Mouse (Mus musculus): ENCODE results near the gene Nsf.
A peak's percentile ranks its signal among the peaks of the same experiment; 100 is the strongest.
"Not testable (repeated sequence)": the region's sequence is repeated elsewhere in the genome, so short reads cannot be mapped to it uniquely, and the experiment has no call there.

The Nsf gene

DNA sequence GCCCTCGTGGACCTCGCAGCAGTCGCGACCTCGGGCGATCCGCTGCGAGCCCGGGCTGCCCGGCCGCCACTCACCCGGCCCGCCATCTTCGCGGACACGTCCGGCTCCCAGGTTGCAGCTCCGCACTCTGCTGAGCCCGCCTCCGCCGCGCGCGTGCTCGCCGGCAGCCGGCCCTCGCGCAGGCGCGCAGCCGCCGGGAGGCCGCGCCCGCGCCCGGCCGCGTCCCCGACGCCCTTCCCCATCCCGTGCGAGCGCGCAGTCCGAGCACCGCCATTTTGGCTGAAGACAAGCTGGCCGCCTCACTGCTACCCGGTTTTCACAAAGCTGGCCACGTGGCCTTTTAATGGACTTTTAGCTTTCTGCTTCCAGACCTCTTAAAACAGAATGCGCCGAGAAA is at the start of gene Nsf:
Nsf (minus strand) TSS at position 161 of the 397 bp plus-strand sequence.
- peak; percentile 89 for DNase-seq

DNA sequence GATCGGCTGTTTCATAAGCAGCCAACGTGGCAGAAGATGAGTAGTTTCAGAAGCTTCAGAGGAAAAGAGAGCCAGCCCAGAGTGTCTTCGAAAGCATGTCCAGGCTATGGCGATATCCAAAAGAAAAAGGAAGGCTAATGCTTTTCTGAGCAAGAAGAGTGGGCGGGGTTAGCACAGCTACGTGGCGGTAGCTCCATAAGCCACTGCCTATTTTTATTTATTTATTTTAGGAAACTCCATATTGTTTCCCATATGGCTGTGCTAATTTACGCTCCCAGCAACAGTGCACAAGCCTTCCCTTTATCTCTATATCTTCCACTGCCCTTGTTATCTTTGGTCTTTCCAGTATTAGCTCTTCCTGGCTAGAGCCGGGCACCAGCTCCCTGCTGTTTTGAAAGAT is 49.5 kb upstream of the Nsf start:
- DNase-seq, result peak; percentile 51

DNA sequence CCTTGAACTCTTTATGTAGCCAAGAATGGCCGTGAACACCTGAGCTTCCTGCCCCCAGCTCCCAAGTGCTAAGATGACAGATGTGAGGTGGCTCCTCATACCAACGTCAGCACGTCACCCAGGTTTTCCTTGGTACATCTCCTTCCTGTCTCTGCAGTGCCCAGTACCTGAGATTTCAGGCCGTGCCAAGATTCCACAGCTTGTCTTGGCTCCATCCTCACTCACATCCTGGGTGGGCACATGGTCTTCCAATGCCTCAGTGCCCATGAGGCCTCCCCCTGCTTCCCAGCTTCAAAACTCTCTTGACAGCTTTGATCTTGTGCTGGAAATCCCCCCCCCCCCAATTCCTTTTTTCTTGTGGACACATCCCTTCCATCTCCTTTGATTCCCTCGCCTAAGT is 48.3 kb upstream of the Nsf start:
- no peak for DNase-seq

DNA sequence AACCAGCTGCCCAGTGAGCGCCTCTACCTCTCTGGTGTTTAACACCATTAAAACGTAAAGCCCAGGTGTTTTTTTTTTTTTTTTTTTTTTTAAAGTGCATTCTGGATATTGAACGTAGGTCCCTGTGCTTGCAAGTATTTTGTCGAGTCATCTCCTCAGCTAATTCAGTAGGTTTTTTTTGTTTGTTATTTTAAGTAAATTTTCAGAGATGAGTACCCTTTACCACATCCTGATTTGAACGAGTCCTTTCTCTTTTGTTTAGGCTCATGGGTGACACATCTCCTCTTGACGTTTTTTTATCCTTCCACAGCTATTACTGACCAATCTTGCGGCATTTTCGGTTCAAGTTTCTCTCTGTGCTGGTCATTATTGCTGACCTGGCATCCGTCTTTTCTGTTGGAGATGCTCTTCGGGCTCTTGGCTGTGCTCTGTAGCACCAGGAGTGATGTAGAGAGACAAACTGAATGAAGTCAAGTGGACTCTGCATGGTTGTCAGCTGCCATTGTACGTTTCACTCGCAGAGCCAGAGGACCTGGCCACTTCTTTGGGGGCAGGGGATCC is 47.6 kb upstream of the Nsf start:
- DNase-seq, result no peak

DNA sequence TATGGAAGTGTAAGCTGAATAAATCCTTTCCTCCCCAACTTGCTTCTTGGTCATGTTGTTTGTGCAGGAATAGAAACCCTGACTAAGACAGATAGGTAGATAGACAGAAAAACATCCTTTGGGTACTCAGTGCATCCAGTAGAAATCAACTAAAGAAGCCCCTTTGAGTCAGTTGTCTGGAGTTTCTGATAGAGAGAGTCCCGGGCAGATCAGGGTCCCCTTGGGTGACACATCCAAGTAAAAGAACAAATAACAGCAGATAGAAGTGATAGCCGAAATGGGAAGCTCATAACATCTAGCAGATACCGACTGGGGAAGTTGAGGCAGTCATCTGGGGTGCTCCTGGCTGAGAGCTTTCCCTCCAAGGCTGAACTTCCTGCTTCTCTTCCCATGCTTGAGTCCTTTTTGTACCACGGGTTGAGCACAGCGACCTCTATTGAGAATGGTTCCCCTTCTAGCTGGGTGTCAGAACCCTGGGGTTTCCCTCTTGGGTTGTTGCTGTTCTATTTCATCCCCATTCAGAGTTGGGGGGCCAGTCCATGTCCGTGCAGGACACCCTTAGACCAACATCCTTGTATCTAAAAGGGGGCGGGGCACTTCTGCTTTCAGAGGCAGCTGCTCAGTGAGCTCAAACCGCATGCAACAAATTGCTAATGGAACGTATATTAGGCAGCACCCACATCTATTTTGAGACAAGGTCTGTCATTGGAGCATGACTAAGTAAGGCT is 47.0 kb upstream of the Nsf start:
- DNase-seq, result no peak

DNA sequence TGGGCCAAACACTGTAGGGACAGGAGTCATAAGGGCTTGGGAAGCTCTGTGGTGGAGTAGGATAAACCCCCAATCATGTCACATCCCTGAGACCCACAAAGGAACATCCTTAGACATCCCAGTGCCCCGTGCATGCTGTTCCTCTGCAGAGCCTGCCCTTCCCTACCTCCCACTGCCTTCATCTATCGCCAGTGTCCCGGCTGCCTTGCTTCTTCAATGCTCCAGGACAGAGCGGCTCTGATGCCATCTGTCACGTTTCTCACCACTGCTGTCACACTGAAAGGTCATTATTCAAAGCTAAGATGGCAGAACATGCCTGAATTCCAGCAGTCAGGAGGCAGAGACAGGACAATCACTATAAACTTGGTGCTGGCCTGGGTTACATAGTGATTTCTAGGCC is 44.9 kb upstream of the Nsf start:
- DNase-seq, result no peak

DNA sequence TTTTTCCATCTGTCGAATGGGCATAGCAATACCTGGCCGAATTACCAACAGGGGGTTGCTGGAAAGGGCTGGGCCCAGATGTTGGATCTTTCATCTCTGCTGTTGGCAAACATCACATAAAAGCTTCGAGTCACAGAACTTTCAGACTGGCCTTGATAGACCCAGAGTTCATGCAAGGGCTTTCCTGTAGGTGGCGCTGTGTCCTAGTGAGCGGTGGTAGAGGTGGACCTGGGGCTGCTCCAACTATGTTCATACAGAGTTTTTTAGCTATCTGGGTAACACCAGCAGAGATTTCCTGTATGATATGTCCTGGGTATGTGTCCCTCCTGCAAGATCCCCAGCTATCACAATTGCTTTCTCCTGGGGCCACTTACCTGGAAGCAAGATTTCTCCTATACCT is 43.5 kb upstream of the Nsf start:
- DNase-seq, result peak; percentile 84

DNA sequence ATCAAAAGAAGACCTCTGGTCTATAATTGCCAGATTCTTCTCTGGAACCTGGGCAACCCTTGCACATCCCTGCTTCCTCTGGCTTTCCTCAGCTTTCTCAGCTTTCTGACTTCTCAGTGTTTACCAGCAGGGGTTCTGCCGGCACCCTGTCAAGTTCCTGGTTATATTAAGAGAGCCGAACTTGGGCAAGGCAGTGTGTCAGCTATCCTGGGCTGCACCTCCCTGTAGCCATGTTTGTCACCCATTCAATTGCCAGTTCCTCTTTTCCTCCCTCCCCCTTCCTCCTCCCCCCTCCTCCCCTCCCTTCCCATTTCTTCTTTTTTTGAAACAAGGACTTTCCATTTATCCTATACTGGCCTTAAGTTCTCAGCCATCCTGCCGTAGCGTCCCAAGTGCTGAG is 38.8 kb upstream of the Nsf start:
- DNase-seq, result no peak

DNA sequence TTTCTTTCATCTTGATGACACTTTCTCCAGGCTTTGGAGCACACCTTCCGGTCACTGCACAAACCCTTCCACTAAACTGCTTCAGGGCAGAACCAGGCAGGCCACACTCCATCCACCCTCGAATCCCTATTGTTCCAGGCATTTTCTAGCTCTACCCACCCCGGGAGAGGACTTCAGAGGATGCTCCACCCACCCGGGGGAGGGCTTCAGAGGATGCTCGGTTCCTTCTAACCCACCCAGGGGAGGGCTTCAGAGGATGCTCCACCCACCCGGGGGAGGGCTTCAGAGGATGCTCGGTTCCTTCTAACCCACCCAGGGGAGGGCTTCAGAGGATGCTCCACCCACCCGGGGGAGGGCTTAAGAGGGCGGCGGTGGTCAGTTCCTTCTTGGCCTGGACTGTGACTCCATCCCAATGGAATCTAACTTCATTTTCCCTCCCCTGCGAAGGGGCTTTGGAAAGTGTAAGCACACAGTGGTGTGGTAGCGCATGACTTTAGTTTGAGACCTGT is 36.2 kb upstream of the Nsf start:
- not testable (repeated sequence) for DNase-seq

DNA sequence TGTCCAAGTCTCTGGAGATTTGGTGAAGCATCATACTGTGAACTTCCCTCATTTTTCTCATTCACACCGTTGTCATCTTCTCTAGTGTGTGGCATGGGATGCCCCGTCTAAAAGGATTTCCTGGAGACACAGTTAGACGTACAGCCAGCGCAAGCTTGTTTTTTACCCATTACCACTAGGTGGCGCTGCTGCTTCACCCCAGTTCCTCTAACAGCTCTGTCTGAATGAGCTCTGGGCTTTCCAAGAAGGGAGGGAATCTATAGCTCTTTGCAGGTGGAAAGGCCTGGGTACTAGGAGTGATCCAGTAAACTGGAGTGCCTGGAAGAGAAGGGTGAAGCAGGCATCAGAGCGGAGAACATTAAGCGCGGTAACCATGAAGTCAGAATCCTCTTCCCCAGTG is 33.6 kb upstream of the Nsf start:
- peak; percentile 76 for DNase-seq

DNA sequence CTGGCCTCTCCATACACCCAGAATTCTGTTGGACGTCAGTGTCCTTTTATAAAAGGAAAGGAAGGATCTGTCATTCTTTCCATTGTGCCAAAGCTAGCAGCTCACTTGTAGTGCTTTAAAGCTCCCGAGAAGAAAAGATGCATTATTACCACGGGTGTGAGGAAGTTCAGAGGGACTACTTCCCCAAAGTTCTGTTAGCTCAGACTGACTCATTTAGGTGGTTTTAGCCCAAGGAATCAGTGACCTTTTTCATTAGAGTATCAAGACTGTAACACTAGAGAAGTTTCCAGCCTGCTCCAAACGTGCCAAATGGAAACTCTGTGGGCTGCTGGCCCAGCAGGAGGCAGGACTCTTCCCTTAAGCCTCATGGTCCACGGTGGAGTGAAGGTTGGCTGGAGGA is 30.2 kb upstream of the Nsf start:
- DNase-seq, result no peak

DNA sequence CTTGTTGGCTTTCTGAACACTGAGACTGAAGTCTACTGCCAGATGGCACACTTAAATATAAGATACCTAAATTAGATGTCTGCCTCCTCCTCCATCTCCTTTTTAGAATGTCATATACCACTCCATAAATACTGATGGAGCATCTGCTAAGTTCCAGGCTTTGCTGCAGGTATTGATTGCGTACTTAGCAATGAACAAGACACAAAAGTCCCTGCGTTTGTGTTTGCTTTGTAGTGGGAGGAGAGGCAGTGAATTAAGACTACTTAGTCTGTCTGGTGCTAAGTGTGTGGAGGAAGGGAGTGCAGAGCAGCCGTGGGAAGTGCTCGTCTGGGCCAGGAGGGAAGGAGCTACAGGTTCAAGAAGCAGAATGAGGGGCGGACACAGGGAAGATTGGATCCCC is 28.0 kb upstream of the Nsf start:
- DNase-seq, result peak; percentile 42

DNA sequence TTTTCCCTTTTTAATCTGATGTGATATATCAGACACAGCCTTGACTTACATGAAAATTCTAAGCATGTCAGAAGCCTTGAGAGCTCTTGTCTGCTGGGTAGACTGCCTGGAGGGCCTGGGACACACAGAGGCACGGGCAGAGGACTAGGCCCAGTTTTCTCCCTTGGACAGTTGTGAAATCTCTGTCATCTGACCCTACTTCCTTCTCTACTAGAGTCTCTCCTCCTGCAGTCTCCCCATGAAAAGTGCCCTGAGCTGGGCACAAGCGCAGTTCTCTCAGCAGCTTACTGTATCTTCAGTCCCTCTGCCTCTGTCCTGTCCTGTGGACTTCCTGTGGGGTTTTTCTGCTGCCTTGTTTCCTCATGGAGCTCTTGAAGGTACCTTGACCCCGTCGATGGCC is 25.5 kb upstream of the Nsf start:
- DNase-seq, result no peak

DNA sequence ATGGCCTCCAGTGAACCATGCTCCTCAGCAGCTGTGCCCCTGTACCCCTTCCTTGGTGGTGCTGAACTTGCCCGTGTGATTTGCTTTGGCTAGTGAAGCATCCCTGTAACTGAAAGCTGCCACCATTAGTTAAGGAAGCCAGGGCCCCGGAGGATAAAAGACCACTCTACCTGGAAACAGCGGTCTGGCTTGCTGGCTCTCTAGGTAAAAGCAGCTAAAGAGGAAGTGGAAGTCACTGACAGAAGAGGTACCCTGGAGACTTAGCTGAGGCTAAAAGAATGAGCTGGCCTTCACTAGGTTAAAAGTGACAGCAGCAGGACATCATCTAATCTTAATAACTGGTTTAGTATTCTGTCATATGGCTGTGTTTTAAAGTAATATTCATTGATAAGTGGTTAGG is 17.0 kb upstream of the Nsf start:
- no peak for DNase-seq

DNA sequence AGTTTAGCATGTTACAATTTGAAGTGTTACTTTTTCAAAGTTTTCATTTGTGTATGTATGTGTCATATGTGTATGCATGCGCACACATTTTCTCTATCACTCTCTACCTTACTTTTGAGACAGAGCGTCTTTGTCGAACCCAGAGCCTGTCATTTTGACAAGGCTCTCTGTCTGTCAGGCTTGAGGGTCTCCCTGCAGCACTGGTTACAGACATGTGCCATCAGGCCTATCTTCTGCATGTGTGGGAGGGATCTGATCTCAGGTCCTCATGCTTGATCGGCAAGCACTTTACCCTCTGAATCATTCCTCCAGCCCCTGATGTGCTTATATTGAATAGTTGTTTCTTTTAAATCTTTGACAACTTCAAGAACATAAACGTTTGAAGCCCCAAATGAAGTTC is 15.4 kb upstream of the Nsf start:
- DNase-seq, result no peak

DNA sequence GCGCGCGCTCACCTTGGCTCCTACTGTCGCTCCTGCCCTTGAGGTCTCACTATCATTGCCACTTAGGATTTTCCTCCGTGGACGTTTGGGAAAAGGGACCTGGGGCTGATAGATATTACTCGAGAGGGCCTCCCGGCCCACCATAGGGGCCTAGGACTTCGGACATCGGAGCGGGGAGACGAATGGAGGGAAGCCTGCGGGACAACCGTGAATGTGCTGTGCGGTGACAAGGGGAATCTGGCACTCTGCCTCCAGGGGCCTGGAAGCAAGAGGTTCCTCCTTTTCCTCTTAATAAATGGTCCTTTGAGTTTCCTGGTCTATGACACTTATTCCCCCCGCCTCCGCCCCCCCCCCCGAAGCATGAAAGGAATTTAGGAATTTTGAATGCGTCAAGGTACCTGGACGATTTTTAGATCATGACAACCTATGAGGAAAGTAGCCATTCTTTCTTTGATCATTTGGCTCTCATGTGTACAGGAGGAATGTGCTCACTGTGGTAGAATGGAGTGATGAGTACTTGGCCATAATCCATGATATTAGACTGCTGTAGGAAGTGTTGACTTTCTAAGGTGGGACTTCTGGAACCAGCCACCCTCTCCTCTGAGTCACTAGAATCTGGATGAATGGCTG is 13.4 kb upstream of the Nsf start:
- DNase-seq, result no peak

DNA sequence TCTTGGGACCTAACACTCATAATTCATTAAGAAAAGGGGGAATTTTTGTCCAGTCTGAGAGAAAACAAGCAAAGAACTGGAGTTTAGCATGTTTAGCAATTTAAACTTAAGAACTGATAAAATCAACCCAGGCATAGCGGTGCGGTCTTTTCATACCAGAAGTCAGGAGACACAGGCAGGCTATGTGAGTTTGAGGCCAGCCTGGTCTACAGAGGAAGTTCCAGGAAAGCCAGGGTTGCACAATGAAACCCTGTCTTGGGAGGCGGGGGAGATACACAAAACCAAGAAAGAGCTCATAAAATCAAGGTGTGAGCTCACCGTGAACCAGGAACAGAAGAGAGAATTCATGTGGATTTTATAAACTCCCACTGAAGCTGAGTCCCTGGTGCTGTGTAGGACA is 3.0 kb upstream of the Nsf start:
- no peak for DNase-seq

DNA sequence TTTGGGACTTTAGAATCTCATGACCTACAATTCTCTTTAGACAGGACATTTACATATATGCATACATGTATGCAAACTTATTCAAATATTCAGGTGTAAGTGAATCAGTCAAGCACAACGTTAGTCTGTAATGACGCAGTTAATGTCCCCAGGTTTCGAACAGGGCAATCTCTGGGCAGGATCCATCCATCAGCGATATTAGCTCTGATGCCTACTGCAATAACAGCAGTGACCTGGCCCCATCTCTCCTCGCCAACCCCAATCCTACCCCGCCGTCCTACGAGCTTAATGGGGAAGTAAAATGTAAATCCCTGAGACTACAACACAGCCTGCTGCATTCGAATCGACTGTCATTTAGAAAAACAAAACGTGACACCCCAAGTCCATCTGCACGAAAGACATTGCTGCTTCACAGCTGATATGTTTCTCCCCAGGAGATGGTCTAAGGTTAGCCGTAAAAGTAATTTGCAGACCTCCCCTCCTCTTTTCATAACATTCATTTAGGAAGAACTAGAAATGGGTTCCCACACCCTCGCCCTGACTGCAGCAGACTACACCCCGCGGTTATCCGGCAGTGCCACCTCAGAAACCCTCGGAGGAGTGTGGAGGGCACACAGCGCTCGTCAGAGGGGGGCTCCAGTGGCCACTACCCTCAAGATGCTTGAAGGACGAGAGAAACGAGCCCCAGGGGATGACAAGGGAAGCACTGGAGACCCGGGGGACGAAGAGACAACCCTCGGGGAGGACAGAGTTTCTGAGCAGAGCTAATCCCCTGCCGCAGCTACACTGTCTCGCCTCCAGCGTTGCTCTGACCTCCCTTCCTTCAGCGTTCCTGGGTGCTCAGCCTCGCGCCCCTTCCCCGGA is 592 bp downstream of the Nsf start:
- no peak for DNase-seq

DNA sequence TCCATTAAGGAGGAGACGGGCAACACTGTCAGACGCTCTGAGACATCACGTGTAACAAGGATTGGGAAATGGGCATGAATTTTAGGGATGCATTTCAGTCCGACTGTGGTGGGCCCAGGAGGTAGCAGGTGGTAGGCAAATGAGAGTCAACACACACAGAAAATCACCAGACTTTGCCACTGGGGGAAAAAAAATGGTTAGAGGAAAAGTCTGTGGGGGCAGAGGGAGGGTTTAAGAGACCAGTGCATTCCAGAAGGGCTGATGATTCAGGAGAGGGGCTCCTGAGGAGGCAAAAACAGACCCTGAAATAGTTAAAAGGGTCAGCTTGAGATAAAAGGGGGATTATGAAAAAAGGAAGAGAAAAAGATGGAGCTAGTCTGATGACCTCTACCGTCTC is 1.2 kb downstream of the Nsf start:
- no peak for DNase-seq

DNA sequence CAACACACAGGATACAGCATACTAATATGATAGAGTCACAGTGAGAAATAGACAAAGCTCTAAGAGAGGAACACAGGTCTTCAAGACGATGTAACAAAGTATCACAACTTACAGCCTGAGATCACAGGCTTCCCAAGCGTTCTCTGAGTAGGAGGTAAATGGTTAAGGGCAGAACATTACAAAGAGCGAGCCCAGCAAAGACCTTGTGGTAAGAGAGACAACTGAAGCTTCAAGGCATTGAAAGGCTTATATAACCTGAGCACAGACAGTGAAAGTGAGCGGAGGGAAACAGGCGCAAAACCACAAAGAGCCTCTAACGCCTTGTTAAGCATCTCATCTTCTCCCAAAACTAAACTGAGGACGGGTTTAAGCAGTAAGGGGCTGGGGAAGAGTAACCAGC is 2.8 kb downstream of the Nsf start:
- DNase-seq, result no peak

DNA sequence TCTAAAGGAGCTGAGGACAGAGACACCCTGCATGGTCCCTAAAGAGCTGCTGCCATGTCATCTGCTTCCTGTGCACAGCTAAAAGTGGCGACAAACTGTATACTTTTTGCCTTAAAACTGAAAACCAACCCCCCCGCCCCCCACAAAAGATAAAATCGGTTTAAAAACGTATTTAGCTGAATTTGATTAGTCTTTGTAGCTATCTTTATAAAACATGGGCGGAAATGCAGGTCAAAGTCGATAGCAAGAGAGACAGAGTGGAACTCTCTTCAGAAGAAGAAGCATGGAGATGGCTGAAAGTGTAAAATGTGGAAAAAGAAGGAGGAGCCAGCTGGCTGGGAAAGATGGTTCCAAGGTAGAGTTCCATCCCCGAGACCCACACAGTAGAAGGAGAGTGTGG is 4.9 kb downstream of the Nsf start:
- no peak for DNase-seq

DNA sequence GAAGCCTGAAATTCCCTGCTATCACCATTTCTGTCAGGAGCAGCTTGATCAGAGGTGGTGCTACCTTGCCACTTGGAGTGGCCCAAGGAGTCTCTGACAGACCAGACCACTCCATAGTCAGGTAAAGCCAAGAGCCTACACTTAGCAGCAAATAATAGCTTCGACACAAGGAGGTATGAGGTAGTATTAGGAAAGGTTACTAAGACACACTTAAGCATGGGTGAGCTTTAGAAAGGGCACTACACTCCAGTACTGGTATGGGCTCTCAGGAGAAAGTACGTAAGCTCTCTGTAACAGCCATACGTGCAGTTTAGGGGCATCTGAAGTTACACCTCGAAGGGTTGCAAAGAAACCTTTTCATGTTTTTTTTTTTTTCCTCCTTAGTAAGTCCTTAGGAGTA is 11.1 kb downstream of the Nsf start:
- DNase-seq, result no peak

DNA sequence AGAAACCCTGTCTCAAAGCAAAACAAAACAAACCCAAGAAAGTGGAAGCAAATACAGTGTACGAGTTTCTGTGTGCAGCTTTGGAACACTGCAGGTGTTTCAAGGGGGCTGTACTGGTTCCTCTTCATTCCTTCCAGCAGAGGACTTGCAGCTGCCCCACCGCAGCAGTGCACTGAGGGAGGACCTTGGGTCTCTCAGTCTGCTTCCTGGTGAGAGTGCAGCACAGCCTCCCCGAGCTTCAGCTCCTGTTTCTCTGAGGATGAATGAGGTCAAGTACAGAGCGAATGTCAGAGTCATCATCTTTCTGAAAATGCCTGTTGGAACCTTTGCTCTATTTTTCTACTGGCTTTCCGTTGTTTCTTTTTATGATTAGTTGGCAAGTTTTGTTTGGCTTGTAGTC is 12.5 kb downstream of the Nsf start:
- DNase-seq, result no peak

DNA sequence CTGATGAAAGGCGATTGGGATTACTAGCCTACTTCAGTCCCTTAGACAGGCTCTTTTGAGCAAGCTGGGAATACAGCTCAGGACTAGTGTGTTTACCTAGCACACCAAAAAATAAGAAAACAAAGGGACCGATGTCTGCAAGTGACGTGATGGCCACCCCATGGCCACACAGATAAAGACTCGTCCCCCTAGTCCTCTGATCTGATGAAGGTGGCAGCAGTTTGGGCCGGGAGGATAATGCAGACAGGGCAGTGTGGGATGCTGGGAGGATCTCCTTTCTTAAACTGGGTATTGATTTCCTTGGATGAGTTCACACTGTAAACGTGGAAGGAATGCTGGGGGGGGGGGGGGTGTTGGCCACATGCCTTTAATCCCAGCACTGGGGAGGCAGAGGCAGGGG is 13.0 kb downstream of the Nsf start:
- no peak for DNase-seq

Measured in right cerebral cortex, adult 18-20 months (tissue).